Mouse (Mus musculus): ENCODE measurements around the gene Pax7. TPM values are rescaled to one million over a fixed set of nuclear protein-coding genes. Genes with fewer than 3 reads are reported as not detected.

Pax7 gene
- polyA plus RNA-seq, 1 experiment, result 0.06 TPM

DNA sequence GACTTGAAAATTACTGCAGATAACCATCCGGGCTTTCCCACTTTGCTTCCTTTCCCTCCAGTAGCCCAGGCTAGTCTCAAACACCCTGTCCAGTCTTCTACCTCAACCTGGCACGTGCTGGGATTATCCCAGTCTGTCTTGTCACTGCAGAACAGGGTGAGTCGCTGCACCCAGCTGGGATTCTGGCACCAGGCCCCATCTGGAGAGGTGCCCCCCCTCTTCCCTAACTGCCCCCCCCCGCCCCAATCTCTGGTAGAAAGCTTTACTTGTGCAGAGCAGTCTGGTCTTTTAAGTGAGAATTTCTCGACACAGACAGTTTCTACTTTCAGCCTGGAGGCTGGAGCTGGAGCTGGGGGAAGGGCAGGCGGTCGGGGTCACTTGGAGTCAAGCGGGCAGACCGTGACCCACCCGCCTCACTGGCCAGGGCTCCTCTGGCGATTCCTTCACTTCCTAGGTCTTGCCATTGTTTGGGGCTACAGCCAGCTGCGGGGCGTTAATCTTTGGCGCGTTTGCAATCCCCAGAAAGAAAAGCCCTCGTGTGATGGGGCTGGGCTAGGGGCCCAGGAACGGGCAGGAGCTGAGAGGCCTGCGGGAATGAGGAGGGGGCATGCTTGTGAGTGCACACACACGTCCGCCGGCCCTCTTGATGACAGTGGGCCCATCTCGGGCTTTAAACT is 22.4 kb downstream of the Pax7 start:
- Histone ChIP-seq H3K27ac (ENCODE audit: insufficient read depth, low read depth, low read length) (no peak overlapping the region), H3K27me3 (replicated peaks; ENCODE audit: control insufficient read depth, insufficient read depth, low read length) (no peaks in the 10 kb centered on the region), H3K36me3 (ENCODE audit: control insufficient read depth, insufficient read depth, low read length) (no peaks in the 10 kb centered on the region), H3K4me1 (ENCODE audit: control insufficient read depth, insufficient read depth, low read length) (no peaks in the 10 kb centered on the region), H3K4me3 (ENCODE audit: insufficient read depth, low read depth, low read length) (no peak overlapping the region)
- WGBS, result 8% methylated on average over 22 of the region's 22 CpGs
- TF ChIP-seq CTCF (conservative IDR thresholded peaks at IDR 0.05; ENCODE audit: insufficient read depth, insufficient read length, low read depth, low read length) (no peak), POLR2A (IDR thresholded peaks at IDR 0.05; ENCODE audit: low read depth, low read length) (no peak)
- DNase-seq, result no peak

DNA sequence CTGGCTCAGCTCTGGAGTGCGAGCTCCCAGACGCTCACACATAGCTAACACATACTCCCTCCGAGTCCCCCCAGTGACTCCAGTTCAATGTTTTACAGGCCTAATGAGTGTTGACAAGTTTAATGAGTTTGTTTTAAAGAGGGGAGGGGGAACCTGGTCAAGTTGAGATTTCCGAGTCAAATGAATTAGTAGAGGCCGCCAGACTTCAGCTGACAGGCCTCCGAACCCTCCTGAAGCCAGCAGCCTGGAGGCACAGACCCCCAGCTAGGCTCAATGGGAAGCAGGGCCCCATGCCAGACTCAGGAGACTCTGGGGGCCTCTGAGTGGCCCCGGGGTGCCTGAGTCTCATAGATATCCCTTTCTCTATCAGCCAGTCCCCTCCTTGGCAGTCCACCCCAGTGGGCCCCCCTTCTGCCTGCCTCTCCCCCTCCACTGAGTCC is 23.9 kb downstream of the Pax7 start:
- DNase-seq, result no peak
- TF ChIP-seq POLR2A (IDR thresholded peaks at IDR 0.05; ENCODE audit: low read depth, low read length) (no peak), CTCF (conservative IDR thresholded peaks at IDR 0.05; ENCODE audit: insufficient read depth, insufficient read length, low read depth, low read length) (no peak)
- Histone ChIP-seq H3K4me3 (ENCODE audit: insufficient read depth, low read depth, low read length) (no peak overlapping the region), H3K4me1 (ENCODE audit: control insufficient read depth, insufficient read depth, low read length) (no peaks in the 10 kb centered on the region), H3K36me3 (ENCODE audit: control insufficient read depth, insufficient read depth, low read length) (no peaks in the 10 kb centered on the region), H3K27me3 (replicated peaks; ENCODE audit: control insufficient read depth, insufficient read depth, low read length) (no peaks in the 10 kb centered on the region), H3K27ac (ENCODE audit: insufficient read depth, low read depth, low read length) (no peak overlapping the region)
- 28% methylated on average over 7 of the region's 7 CpGs for WGBS

DNA sequence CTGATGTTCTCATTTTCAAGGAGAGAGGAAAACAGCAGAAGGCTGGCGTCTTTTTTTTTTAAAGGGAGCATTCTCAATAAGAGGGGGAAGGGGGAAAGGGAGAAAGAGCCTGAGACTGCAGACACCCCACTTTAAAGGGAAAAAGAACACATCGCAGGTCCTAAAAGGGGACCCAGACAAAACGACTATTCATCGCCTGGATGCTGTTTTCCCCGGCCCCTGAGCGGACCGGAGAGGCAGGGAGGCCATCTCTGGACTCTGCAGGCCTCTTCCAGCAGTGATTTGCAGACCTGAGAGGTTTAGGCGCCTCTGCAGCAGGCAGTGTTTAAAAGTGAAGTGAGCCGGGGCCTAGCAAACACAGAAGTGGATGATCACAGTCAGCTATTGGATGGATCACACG is 25.5 kb downstream of the Pax7 start:
- H3K27ac ChIP-seq (ENCODE audit: insufficient read depth, low read depth, low read length), result no peak overlapping the region
- TF ChIP-seq POLR2A (IDR thresholded peaks at IDR 0.05; ENCODE audit: low read depth, low read length) (no peak), CTCF (conservative IDR thresholded peaks at IDR 0.05; ENCODE audit: insufficient read depth, insufficient read length, low read depth, low read length) (no peak)
- H3K4me3 ChIP-seq (ENCODE audit: insufficient read depth, low read depth, low read length), result no peak overlapping the region
- DNase-seq, result no peak
- H3K4me1 ChIP-seq (ENCODE audit: control insufficient read depth, insufficient read depth, low read length), result no peaks in the 10 kb centered on the region
- no peaks in the 10 kb centered on the region for H3K27me3 ChIP-seq (replicated peaks; ENCODE audit: control insufficient read depth, insufficient read depth, low read length)
- WGBS, result 54% methylated on average over 10 of the region's 10 CpGs
- no peaks in the 10 kb centered on the region for H3K36me3 ChIP-seq (ENCODE audit: control insufficient read depth, insufficient read depth, low read length)

DNA sequence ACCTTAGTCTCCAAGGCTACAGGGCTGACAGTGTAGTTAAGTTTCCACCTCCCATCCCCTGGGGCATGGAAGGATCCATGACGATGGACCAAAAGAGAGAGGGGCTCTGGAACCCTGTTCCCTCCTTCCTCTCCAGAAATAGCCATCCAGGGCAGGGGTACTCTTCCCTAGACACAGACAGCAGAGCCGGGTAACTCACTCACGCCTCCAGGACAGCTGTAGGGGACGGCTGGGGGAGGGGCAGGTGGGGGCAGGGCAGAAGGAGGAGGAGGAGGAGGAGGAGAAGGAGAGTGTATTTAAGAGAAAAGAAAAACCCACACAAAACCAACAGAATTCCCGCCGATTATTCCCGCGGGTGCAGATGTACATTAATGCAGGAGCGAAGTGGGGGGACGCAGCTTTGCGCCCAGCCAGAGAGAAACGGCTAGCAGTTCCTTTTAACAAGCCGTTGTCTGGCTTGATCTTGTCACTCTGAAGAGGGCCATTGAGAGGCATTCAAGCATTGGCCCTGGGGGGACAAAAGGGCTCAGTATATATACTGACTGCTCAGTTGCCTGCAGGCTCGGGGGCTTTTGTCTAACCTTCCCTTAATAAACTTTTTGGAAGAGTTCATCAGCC is 26.0 kb downstream of the Pax7 start:
- Histone ChIP-seq H3K27me3 (replicated peaks; ENCODE audit: control insufficient read depth, insufficient read depth, low read length) (no peaks in the 10 kb centered on the region), H3K27ac (ENCODE audit: insufficient read depth, low read depth, low read length) (no peak overlapping the region), H3K4me1 (ENCODE audit: control insufficient read depth, insufficient read depth, low read length) (no peaks in the 10 kb centered on the region), H3K36me3 (ENCODE audit: control insufficient read depth, insufficient read depth, low read length) (no peaks in the 10 kb centered on the region), H3K4me3 (ENCODE audit: insufficient read depth, low read depth, low read length) (no peak overlapping the region)
- 14% methylated on average over 14 of the region's 14 CpGs for WGBS
- TF ChIP-seq POLR2A (IDR thresholded peaks at IDR 0.05; ENCODE audit: low read depth, low read length), result no peak
- TF ChIP-seq CTCF (conservative IDR thresholded peaks at IDR 0.05; ENCODE audit: insufficient read depth, insufficient read length, low read depth, low read length), result no peak
- DNase-seq, result no peak

DNA sequence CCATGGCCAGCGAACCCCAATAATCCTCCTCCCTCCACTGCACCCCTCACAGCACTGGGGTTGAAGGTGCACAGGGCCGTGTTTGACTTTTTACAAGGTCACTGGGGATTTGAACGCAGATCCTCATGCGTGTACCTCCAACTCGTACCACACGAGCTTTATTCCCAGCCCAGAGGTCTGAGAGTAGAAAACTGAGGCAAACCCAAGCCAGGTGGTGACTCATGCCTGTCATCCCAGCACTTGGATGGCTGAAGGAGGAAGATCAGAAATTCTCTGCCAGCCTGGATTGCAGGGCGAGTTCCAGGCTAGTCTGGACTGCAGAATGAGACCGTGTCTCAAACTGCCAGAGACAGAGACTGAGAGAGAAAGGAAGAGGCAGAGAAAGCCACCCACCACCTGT is 28.4 kb downstream of the Pax7 start:
- TF ChIP-seq POLR2A (IDR thresholded peaks at IDR 0.05; ENCODE audit: low read depth, low read length), result no peak
- TF ChIP-seq CTCF (conservative IDR thresholded peaks at IDR 0.05; ENCODE audit: insufficient read depth, insufficient read length, low read depth, low read length), result no peak
- H3K27me3 ChIP-seq (replicated peaks; ENCODE audit: control insufficient read depth, insufficient read depth, low read length), result no peaks in the 10 kb centered on the region
- WGBS, result 69% methylated on average over 8 of the region's 8 CpGs
- H3K4me3 ChIP-seq (ENCODE audit: insufficient read depth, low read depth, low read length), result no peak overlapping the region
- no peaks in the 10 kb centered on the region for H3K36me3 ChIP-seq (ENCODE audit: control insufficient read depth, insufficient read depth, low read length)
- no peak overlapping the region for H3K27ac ChIP-seq (ENCODE audit: insufficient read depth, low read depth, low read length)
- no peak for DNase-seq
- no peaks in the 10 kb centered on the region for H3K4me1 ChIP-seq (ENCODE audit: control insufficient read depth, insufficient read depth, low read length)

DNA sequence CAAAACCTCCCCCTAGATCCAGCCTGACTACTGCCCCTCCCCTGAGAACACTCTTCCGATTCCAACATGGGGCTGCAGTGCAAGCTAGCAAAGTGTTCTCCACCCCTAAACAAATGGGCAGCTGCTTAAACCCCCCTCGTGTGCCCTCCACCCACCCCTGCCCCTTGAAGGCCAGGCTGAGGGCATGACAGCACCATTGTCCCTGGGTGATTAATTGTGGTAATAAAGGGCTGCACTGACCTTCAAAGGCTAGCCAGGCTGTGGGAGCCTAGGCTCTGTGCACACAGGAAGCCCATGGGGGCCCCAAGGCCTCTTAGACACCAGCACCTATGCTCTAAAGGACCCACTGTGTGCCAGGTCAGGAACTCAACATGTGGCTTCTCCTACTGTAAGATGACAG is 29.3 kb downstream of the Pax7 start:
- Histone ChIP-seq H3K4me3 (ENCODE audit: insufficient read depth, low read depth, low read length) (no peak overlapping the region), H3K27me3 (replicated peaks; ENCODE audit: control insufficient read depth, insufficient read depth, low read length) (no peaks in the 10 kb centered on the region), H3K27ac (ENCODE audit: insufficient read depth, low read depth, low read length) (no peak overlapping the region), H3K36me3 (ENCODE audit: control insufficient read depth, insufficient read depth, low read length) (no peaks in the 10 kb centered on the region), H3K4me1 (ENCODE audit: control insufficient read depth, insufficient read depth, low read length) (no peaks in the 10 kb centered on the region)
- DNase-seq, result no peak
- 5% methylated on average over 2 of the region's 2 CpGs for WGBS
- TF ChIP-seq CTCF (conservative IDR thresholded peaks at IDR 0.05; ENCODE audit: insufficient read depth, insufficient read length, low read depth, low read length) (no peak), POLR2A (IDR thresholded peaks at IDR 0.05; ENCODE audit: low read depth, low read length) (no peak)

DNA sequence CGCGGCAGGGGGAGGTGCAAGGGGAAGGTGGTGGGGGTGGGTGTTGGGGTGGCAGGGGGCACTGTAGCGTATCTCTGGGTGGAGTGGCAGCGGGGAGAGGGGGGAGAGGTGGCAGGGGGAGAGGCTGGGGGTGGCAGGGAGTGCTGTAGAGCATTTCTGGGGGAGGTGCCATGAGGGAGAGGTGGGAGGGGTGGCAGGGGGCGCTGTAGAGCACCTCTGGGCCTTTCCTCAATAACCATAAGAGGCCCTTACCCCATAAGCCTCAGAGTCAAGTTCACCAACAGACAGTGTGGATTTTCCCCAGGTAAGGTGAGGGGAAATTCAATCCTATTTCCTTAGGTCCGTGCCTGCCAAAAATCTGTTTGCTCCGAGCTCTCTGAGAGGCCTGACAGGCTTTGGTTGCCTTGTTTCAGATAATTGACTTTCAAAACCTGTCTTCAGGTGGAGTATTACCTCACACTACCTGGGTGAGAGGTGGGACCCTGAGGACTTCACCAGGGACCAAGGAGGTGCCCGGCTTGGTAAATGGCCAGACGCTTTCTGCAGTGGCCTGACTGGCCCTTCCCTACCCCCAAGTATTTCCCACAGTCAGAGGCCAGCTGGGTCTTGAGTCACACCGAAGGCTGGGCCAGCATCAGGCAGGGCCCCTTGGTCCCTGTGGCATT is 33.8 kb downstream of the Pax7 start:
- no peak overlapping the region for H3K4me3 ChIP-seq (ENCODE audit: insufficient read depth, low read depth, low read length)
- H3K4me1 ChIP-seq (ENCODE audit: control insufficient read depth, insufficient read depth, low read length), result no peaks in the 10 kb centered on the region
- H3K36me3 ChIP-seq (ENCODE audit: control insufficient read depth, insufficient read depth, low read length), result no peaks in the 10 kb centered on the region
- DNase-seq, result no peak
- H3K27ac ChIP-seq (ENCODE audit: insufficient read depth, low read depth, low read length), result no peak overlapping the region
- H3K27me3 ChIP-seq (replicated peaks; ENCODE audit: control insufficient read depth, insufficient read depth, low read length), result no peaks in the 10 kb centered on the region
- TF ChIP-seq CTCF (conservative IDR thresholded peaks at IDR 0.05; ENCODE audit: insufficient read depth, insufficient read length, low read depth, low read length), result no peak
- no peak for TF ChIP-seq POLR2A (IDR thresholded peaks at IDR 0.05; ENCODE audit: low read depth, low read length)
- 59% methylated on average over 10 of the region's 10 CpGs for WGBS

All from kidney, adult 2 months (tissue).